Mouse (Mus musculus) intestine, embryonic 14.5 days (tissue): ENCODE measurements at regions not wholly inside any gene's neighbourhood (a gene's known extent, or its start where the extent isn't known, plus 50 kb on each side); places are given as distances from the start of the nearest gene placed in this dataset.

Source experiments
- ATAC-seq: fragments of 200-750 bp; cut with Nextera tagmentation; replicated peaks from 2 replicates; pipeline ENCODE4 v1.8.0; 2017; ENCODE audit warnings: low read depth, moderate number of reproducible peaks, moderate TSS enrichment, moderate library complexity; ENCODE audit not compliant: low FRiP score, low TSS enrichment
- DNase-seq: peaks from one replicate; pipeline ENCODE4 v3.0.0-alpha.2; 2018; ENCODE audit warnings: low spot score
- H3K27ac ChIP-seq: fragments of 300-500 bp; sonication (generic); 2 replicates; pipeline ENCODE4 v1.5.1; 2014; ENCODE audit warnings: low read depth, mild to moderate bottlenecking, control low read depth
- H3K27me3 ChIP-seq: fragments of 300-500 bp; sonication (generic); replicated peaks from 2 replicates; pipeline ENCODE4 v1.6.1; 2014; ENCODE audit warnings: low read length, control low read depth; ENCODE audit not compliant: control insufficient read depth, insufficient read depth
- H3K36me3 ChIP-seq: fragments of 300-500 bp; sonication (generic); 2 replicates; pipeline ENCODE4 v1.6.1; 2014; ENCODE audit warnings: low read length, control low read depth; ENCODE audit not compliant: control insufficient read depth, insufficient read depth
- H3K4me1 ChIP-seq: fragments of 300-500 bp; sonication (generic); replicated peaks from 2 replicates; pipeline ENCODE4 v1.6.1; 2014; ENCODE audit warnings: low read length, control low read depth, mixed read lengths; ENCODE audit not compliant: control insufficient read depth, insufficient read depth
- H3K4me2 ChIP-seq: fragments of 300-500 bp; sonication (generic); 2 replicates; pipeline ENCODE4 v1.6.1; 2014; ENCODE audit warnings: low read length
- H3K4me3 ChIP-seq: fragments of 300-500 bp; sonication (generic); 2 replicates; pipeline ENCODE4 v1.5.1; 2014; ENCODE audit warnings: low read depth, low read length, control low read depth, mixed read lengths
- H3K9ac ChIP-seq: fragments of 300-500 bp; sonication (generic); 2 replicates; pipeline ENCODE4 v1.6.1; 2014; ENCODE audit warnings: mild to moderate bottlenecking, low read length
- H3K9me3 ChIP-seq: fragments of 300-500 bp; sonication (generic); 2 replicates; pipeline ENCODE4 v1.6.1; 2016; ENCODE audit warnings: low read length, control low read depth; ENCODE audit not compliant: control insufficient read depth
- WGBS: fragments of 180-500 bp; shearing (Covaris S2); extraction: QIAGEN DNeasy Blood & Tissue Kit; methylation state at CpG from one replicate; pipeline ENCODE4 v1.1.7; 2014; 5-methylcytosine and 5-hydroxymethylcytosine counted together

GRCm38 (mm10) chr13:116489420-116489819 is 179.9 kb upstream of the Isl1 start:
- Histone ChIP-seq H3K9me3 (no peaks in the 10 kb centered on the region), H3K4me1 (0 out of 2 replicates have a peak, but pooled peaks cover 2% of the 10 kb centered on the region), H3K27ac (no peak overlapping the region), H3K36me3 (no peaks in the 10 kb centered on the region), H3K4me2 (no peak overlapping the region), H3K27me3 (no peaks in the 10 kb centered on the region), H3K4me3 (no peak overlapping the region), H3K9ac (no peak overlapping the region)
- 4% methylated on average over 1 of the region's 1 CpGs for WGBS
- DNase-seq (no peak), ATAC-seq (no peak)

- ATAC-seq, result no peak
- no peaks in the 10 kb centered on the region for H3K9me3 ChIP-seq
- WGBS, result 54% methylated on average over 8 of the region's 8 CpGs
- H3K4me3 ChIP-seq, result no peak overlapping the region
- no peaks in the 10 kb centered on the region for H3K27me3 ChIP-seq
- H3K4me1 ChIP-seq, result no peaks in the 10 kb centered on the region
- no peaks in the 10 kb centered on the region for H3K36me3 ChIP-seq
- no peak for DNase-seq
- no peak overlapping the region for H3K4me2 ChIP-seq
- H3K9ac ChIP-seq, result no peak overlapping the region
- H3K27ac ChIP-seq, result no peak overlapping the region
Measured at GRCm38 (mm10) chr13:116474611-116475010, 165.1 kb upstream of the Isl1 start.

DNA sequence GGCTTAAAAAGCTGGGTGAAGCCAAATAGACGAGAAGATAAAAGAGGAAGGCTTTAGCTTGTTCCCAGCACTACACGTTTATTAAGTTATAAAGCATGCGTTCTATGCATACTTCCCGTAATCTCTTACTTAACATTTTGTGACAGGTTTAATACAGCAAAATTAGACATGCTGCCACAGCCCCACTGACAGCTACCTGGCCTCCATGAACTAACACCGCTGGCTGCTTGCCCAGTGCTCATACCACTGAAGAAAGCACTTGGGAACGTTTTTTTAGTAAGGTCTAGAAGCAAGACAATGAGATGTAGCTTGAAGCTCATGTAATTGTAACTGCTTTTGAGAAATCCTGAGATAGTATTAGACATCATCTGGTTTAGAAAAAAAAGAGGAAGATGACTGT is 152.3 kb upstream of the Isl1 start:
- no peak overlapping the region for H3K4me2 ChIP-seq
- no peaks in the 10 kb centered on the region for H3K4me1 ChIP-seq
- H3K4me3 ChIP-seq, result no peak overlapping the region
- ATAC-seq (no peak), DNase-seq (no peak)
- H3K27me3 ChIP-seq, result no peaks in the 10 kb centered on the region
- H3K27ac ChIP-seq, result no peak overlapping the region
- H3K36me3 ChIP-seq, result no peaks in the 10 kb centered on the region
- no peaks in the 10 kb centered on the region for H3K9me3 ChIP-seq
- WGBS, result 71% methylated on average over 6 of the region's 6 CpGs
- H3K9ac ChIP-seq, result no peak overlapping the region

DNA sequence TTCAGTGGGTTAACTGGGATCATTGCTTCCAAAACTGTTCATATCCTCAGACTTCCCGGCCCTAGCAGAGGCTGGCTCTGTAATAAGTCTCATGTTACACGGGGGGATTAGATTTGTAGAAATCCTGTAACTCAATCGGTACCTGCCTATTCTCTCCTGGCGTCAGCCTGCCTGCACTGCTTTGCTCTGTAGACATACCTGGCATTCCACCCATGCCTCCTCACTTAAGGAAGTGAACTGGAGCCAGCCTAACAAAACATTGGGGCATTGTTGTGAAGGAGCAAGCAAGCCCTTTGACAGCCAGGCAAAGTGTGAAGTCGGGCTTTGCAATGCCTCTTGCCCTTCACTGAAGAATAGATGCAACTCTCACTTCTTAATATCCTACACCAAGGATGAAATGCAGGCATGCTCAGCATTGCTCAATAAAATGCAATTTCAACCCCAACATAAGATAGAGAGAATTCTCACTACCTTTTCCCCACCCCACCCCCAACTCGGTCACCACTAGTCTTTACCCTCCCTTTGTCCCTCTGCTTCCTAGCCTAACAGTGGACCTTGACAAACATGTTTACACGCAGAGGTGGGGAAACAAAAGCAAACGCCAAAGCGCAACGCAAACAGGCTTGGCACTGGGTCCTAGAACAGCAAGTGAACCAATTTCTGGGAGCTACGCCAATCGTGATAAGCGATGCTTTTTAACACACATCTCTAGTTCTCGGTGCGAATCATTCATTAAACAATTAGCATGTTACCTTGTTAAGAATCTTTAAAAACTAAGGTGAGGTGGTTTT is 133.9 kb upstream of the Isl1 start:
- no peak overlapping the region for H3K4me3 ChIP-seq
- 32% methylated on average over 15 of the region's 15 CpGs for WGBS
- H3K4me2 ChIP-seq, result no peak overlapping the region
- ATAC-seq, result no peak
- H3K27ac ChIP-seq, result no peak overlapping the region
- DNase-seq, result no peak
- H3K36me3 ChIP-seq, result no peaks in the 10 kb centered on the region
- H3K4me1 ChIP-seq, result no peaks in the 10 kb centered on the region
- H3K27me3 ChIP-seq, result no peaks in the 10 kb centered on the region
- no peaks in the 10 kb centered on the region for H3K9me3 ChIP-seq
- H3K9ac ChIP-seq, result no peak overlapping the region

- no peaks in the 10 kb centered on the region for H3K4me1 ChIP-seq
- 90% methylated on average over 3 of the region's 3 CpGs for WGBS
Measured at GRCm38 (mm10) chr13:116417768-116418167, 108.3 kb upstream of the Isl1 start.

DNA sequence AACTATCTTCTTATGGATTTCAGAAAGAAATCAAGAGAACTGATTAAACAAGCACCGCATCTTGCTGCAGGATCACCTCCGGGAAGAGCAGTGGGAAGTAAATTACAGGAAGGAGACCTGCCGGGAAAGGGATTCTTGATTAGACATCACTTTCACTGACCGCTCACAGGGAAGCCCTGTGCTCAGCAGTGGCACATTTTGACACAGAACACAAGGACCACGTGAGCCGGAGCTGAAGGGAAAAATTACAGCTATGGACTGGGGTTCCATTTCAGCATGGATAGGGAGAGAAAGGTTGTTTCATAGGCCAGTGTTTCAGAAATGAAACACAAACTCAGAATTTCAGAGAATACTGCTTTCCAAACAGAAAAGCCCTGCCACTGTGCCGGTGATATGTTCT is 105.0 kb upstream of the Isl1 start:
- Histone ChIP-seq H3K27me3 (no peaks in the 10 kb centered on the region), H3K9me3 (no peaks in the 10 kb centered on the region), H3K4me1 (no peaks in the 10 kb centered on the region), H3K4me2 (no peak overlapping the region), H3K36me3 (no peaks in the 10 kb centered on the region), H3K4me3 (no peak overlapping the region), H3K9ac (no peak overlapping the region), H3K27ac (no peak overlapping the region)
- 40% methylated on average over 7 of the region's 7 CpGs for WGBS
- DNase-seq (no peak), ATAC-seq (no peak)

More at GRCm38 (mm10) chr13:116417768-116418167, 108.3 kb upstream of the Isl1 start:
- H3K27me3 ChIP-seq, result no peaks in the 10 kb centered on the region
- H3K4me3 ChIP-seq, result no peak overlapping the region
- no peak overlapping the region for H3K27ac ChIP-seq
- ATAC-seq, result no peak
- no peak for DNase-seq
- H3K36me3 ChIP-seq, result no peaks in the 10 kb centered on the region
- H3K9me3 ChIP-seq, result no peaks in the 10 kb centered on the region
- H3K9ac ChIP-seq, result no peak overlapping the region
- H3K4me2 ChIP-seq, result no peak overlapping the region

DNA sequence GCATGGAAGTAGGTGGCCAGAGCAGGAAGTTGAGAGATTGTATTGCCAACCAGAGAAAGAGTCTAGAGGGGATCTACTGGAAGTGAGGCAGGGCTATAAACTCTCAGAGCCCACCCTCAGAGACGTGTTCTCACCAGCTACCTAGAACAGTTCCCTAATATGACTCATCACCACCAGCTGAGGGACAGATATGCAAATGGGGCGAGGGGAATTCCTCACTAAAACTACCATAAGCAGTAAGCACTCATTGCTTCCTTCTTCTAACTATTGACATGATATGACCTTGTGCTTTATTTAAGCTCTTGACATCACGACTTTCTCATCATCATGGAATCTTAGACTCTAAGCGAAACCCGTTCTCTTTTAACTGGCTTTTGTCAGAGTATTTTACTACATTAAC is 101.2 kb upstream of the Isl1 start:
- DNase-seq (no peak), ATAC-seq (no peak)
- Histone ChIP-seq H3K4me1 (no peaks in the 10 kb centered on the region), H3K27ac (no peak overlapping the region), H3K36me3 (no peaks in the 10 kb centered on the region), H3K4me2 (no peak overlapping the region), H3K9ac (no peak overlapping the region), H3K9me3 (no peaks in the 10 kb centered on the region), H3K4me3 (no peak overlapping the region), H3K27me3 (no peaks in the 10 kb centered on the region)
- 70% methylated on average over 5 of the region's 5 CpGs for WGBS
